Mouse (Mus musculus) kidney, postnatal 0 days (tissue): ENCODE data around the gene Prex1. TPM values are rescaled to one million over a fixed set of nuclear protein-coding genes. Genes with fewer than 3 reads are reported as not detected.

Experiments used
- ATAC-seq: fragments of 200-750 bp; cut with Nextera tagmentation; replicated peaks from 2 replicates; pipeline ENCODE4 v1.8.0; 2017; ENCODE audit warnings: low read depth, moderate number of reproducible peaks, moderate TSS enrichment, moderate library complexity; ENCODE audit not compliant: low FRiP score
- DNase-seq: peaks from one replicate; pipeline ENCODE4 v3.0.0-alpha.2; 2016; ENCODE audit warnings: low spot score
- H3K27ac ChIP-seq: fragments of 300-500 bp; sonication (generic); 2 replicates; pipeline ENCODE4 v1.5.1; 2014; ENCODE audit warnings: mild to moderate bottlenecking
- H3K27me3 ChIP-seq: fragments of 300-500 bp; sonication (generic); 2 replicates; pipeline ENCODE4 v1.6.1; 2014; ENCODE audit warnings: low read length, mixed read lengths; ENCODE audit not compliant: insufficient read depth
- H3K36me3 ChIP-seq: fragments of 300-500 bp; sonication (generic); 2 replicates; pipeline ENCODE4 v1.6.1; 2014; ENCODE audit warnings: low read length, mixed read lengths; ENCODE audit not compliant: insufficient read depth
- H3K4me1 ChIP-seq: fragments of 300-500 bp; sonication (generic); replicated peaks from 2 replicates; pipeline ENCODE4 v1.6.1; 2014; ENCODE audit warnings: antibody characterized with exemption, low read length, mixed read lengths; ENCODE audit not compliant: insufficient read depth
- H3K4me2 ChIP-seq: fragments of 300-500 bp; sonication (generic); 2 replicates; pipeline ENCODE4 v1.6.1; 2014; ENCODE audit warnings: mild to moderate bottlenecking, low read length, moderate library complexity, mixed read lengths
- H3K4me3 ChIP-seq: fragments of 300-500 bp; sonication (generic); replicated peaks from 2 replicates; pipeline ENCODE4 v1.5.1; 2014; ENCODE audit warnings: low read depth, low read length
- H3K9ac ChIP-seq: fragments of 300-500 bp; sonication (generic); 2 replicates; pipeline ENCODE4 v1.6.1; 2014; ENCODE audit warnings: low read depth, low read length
- H3K9me3 ChIP-seq: fragments of 300-500 bp; sonication (generic); replicated peaks from 2 replicates; pipeline ENCODE4 v1.6.1; 2016; ENCODE audit warnings: low read length, inconsistent platforms, mixed read lengths
- CTCF ChIP-seq: IDR thresholded peaks from 2 replicates; pipeline ENCODE4 v1.5.1; 2016; ENCODE audit warnings: antibody characterized with exemption, low read depth, mild to moderate bottlenecking, moderate library complexity
- WGBS: fragments of 180-500 bp; shearing (Covaris S2); extraction: QIAGEN DNeasy Blood & Tissue Kit; methylation state at CpG from one replicate; pipeline ENCODE4 v1.1.7; 2014; 5-methylcytosine and 5-hydroxymethylcytosine counted together
- polyA plus RNA-seq: library from polyadenylated mRNA; unstranded; fragments of >200 nt; fragmentation: Nextera tagmentation; extraction: Ambion mirVana; gene quantifications from 2 replicates; pipeline ENCODE4 v1.2.1, GENCODE M21; 2015

Gene Prex1
- polyA plus RNA-seq, 1 experiment from 2014 or later: 9.8 TPM

- ATAC-seq: no peak
These were observed 76.0 kb downstream of the Prex1 start for GRCm38 (mm10) chr2:166637673-166637990.

DNA sequence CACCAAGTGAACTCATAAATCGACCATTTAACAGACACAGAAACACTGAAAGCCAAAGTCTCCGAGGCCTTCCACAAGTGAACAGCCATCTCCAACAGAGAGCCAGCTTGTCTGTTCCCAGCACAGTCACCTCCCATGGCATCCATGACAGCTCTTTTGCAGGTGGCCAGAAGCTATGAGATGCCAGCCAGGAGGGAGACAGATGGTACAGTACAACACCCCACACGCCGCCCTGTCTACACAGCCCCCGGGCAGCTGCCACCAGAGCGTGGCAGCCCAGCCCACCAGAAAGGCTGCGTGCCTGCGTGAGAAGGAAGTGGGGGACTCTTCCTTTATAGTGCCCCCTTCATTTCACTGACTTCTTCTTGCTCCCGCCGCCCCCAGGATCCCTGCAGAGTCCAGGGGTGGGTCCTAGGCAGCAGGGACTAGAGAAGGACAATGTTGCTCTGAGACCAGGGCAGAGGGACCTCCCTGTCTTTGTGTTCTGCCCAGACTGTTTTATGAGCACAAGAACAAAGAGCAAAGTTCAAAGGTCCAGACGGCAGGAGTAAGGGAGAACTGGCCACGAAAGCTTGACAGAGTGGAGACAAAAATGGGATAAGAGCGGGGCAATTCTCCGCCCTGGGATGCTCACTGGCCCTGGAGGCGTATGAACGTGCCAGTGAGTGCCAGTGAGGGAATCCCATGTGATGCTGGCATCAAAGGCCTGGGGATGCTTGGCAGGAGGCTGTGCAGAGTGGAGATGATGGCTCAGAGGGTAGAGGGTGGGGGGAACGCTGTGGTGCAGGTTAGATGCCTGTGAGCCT lies 76.6 kb downstream of the Prex1 start:
- Histone ChIP-seq H3K9ac (no peak overlapping the region), H3K36me3 (no peaks in the 10 kb centered on the region), H3K9me3 (no peaks in the 10 kb centered on the region), H3K27me3 (no peaks in the 10 kb centered on the region), H3K4me1 (0 out of 2 replicates have a peak, but pooled peaks cover 3% of the 10 kb centered on the region), H3K4me2 (no peak overlapping the region), H3K4me3 (no peak overlapping the region), H3K27ac (no peak overlapping the region)
- ATAC-seq (0 out of 2 replicates have a peak, but pooled peaks have one; percentile 42), DNase-seq (no peak)
- TF ChIP-seq CTCF: no peak
- 47% methylated on average over 17 of the region's 17 CpGs for WGBS

More at GRCm38 (mm10) chr2:166637673-166637990, 76.0 kb downstream of the Prex1 start:
- no peak for TF ChIP-seq CTCF
- Histone ChIP-seq H3K9ac (no peak overlapping the region), H3K4me3 (no peak overlapping the region), H3K27me3 (no peaks in the 10 kb centered on the region), H3K36me3 (no peaks in the 10 kb centered on the region), H3K4me2 (no peak overlapping the region), H3K4me1 (0 out of 2 replicates have a peak, but pooled peaks cover 3% of the 10 kb centered on the region), H3K27ac (no peak overlapping the region), H3K9me3 (no peaks in the 10 kb centered on the region)
- no peak for DNase-seq
- 63% methylated on average over 4 of the region's 4 CpGs for WGBS

- Histone ChIP-seq H3K27ac (no peak overlapping the region), H3K36me3 (no peaks in the 10 kb centered on the region), H3K9me3 (no peaks in the 10 kb centered on the region), H3K27me3 (no peaks in the 10 kb centered on the region), H3K4me3 (no peak overlapping the region), H3K4me1 (0 out of 2 replicates have a peak, but pooled peaks cover 5% of the 10 kb centered on the region), H3K4me2 (no peak overlapping the region), H3K9ac (no peak overlapping the region)
- 91% methylated on average over 10 of the region's 10 CpGs for WGBS
- no peak for ATAC-seq
- no peak for TF ChIP-seq CTCF
- no peak for DNase-seq
These were observed 78.1 kb downstream of the Prex1 start for GRCm38 (mm10) chr2:166635521-166635920.

DNA sequence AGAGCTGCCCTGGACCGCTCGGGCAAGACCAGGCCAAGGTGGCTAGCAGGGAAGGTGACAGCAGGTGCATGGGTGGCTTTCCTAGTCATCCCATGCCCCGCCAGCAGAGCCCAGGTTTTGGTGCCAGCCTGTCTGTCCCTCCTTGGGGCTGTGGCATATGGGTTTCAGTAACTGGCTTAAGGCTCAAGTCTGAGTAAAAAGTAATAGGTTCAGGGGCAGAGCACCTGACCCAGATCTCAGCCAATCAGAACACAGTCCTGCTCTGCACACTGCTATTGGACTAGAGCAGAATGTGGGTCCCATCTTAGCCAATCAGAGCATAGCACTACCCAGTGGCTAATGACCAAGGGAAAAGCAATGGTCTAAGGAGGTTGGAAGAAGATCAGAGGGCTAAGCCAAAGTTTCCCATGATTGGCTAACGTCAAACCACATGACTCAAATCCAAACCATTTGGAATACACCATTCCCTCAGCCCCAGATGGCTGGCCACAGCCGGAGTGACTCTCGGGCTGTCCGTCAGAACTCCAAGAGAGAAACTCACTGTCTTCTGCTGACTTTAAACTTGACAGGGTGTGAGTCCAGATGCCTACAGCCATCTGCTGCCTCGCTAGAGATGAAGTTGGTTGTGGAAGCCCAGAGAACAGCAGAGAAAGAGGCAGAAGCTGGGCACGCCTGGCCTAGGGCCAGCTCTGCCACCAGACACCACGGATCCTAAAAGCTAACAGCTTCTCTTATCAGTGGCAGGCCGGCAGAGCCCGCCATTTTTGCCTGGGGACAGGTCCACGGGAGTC lies 80.9 kb downstream of the Prex1 start:
- Histone ChIP-seq H3K4me1 (0 out of 2 replicates have a peak, but pooled peaks cover 8% of the 10 kb centered on the region), H3K9me3 (no peaks in the 10 kb centered on the region), H3K27me3 (no peaks in the 10 kb centered on the region), H3K36me3 (no peaks in the 10 kb centered on the region), H3K9ac (no peak overlapping the region), H3K27ac (no peak overlapping the region), H3K4me2 (no peak overlapping the region), H3K4me3 (no peak overlapping the region)
- 87% methylated on average over 13 of the region's 13 CpGs for WGBS
- ATAC-seq (0 out of 2 replicates have a peak, but pooled peaks have one; percentile 41), DNase-seq (no peak)
- TF ChIP-seq CTCF: no peak

- TF ChIP-seq CTCF: no peak
- no peak overlapping the region for H3K4me2 ChIP-seq
- no peak overlapping the region for H3K9ac ChIP-seq
- DNase-seq (no peak), ATAC-seq (no peak)
- H3K9me3 ChIP-seq: no peaks in the 10 kb centered on the region
- no peaks in the 10 kb centered on the region for H3K36me3 ChIP-seq
- no peak overlapping the region for H3K4me3 ChIP-seq
- no peak overlapping the region for H3K27ac ChIP-seq
- 0 out of 2 replicates have a peak, but pooled peaks cover 5% of the 10 kb centered on the region for H3K4me1 ChIP-seq
- no peaks in the 10 kb centered on the region for H3K27me3 ChIP-seq
- 73% methylated on average over 10 of the region's 10 CpGs for WGBS
These were observed 81.9 kb downstream of the Prex1 start for GRCm38 (mm10) chr2:166631621-166632171.

DNA sequence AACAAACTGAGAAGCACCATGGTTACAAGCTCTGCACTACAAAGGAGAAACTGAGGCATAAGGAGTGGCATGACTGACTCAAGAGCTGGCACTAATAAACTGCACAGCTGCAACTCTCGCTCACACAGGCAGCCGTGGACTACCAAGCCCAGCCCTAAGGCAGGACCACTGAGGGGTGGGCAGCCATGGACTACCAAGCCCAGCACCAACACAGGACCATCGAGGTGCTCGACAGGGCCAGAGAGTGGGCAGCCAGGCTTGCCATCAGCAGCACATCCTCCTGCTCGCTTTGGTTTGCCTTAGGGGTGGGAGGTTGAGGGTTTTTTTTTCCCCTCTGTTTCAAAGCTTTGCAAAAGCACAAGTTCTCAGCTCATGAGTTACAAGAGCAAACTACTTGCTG lies 82.4 kb downstream of the Prex1 start:
- no peak overlapping the region for H3K4me3 ChIP-seq
- no peak for TF ChIP-seq CTCF
- no peak overlapping the region for H3K27ac ChIP-seq
- 0 out of 2 replicates have a peak, but pooled peaks cover 5% of the 10 kb centered on the region for H3K4me1 ChIP-seq
- H3K9me3 ChIP-seq: no peaks in the 10 kb centered on the region
- no peaks in the 10 kb centered on the region for H3K27me3 ChIP-seq
- no peak for DNase-seq
- WGBS: 71% methylated on average over 5 of the region's 5 CpGs
- H3K36me3 ChIP-seq: no peaks in the 10 kb centered on the region
- no peak overlapping the region for H3K9ac ChIP-seq
- no peak for ATAC-seq
- H3K4me2 ChIP-seq: no peak overlapping the region
